Mouse (Mus musculus) kidney, embryonic 14.5 days (tissue): ENCODE data around the gene Opa3. TPM values are rescaled to one million over a fixed set of nuclear protein-coding genes. Genes with fewer than 3 reads are reported as not detected.

Experiments
- ATAC-seq: fragments of 200-750 bp; cut with Nextera tagmentation; 2 replicates; pipeline ENCODE4 v1.8.0; 2017; ENCODE audit warnings: moderate number of reproducible peaks, mild to moderate bottlenecking, moderate TSS enrichment, moderate library complexity; ENCODE audit not compliant: low FRiP score, low TSS enrichment
- H3K27ac ChIP-seq: fragments of 300-500 bp; sonication (generic); 2 replicates; pipeline ENCODE4 v1.5.1; 2014; ENCODE audit warnings: low read depth, mild to moderate bottlenecking, low read length, moderate library complexity, mixed read lengths
- H3K27me3 ChIP-seq: fragments of 300-500 bp; sonication (generic); 2 replicates; pipeline ENCODE4 v1.6.1; 2014; ENCODE audit warnings: mild to moderate bottlenecking, low read length; ENCODE audit not compliant: control insufficient read depth, insufficient read depth
- H3K36me3 ChIP-seq: fragments of 300-500 bp; sonication (generic); 2 replicates; pipeline ENCODE4 v1.6.1; 2014; ENCODE audit warnings: low read length, mixed read lengths; ENCODE audit not compliant: control insufficient read depth, insufficient read depth
- H3K4me1 ChIP-seq: fragments of 300-500 bp; sonication (generic); 2 replicates; pipeline ENCODE4 v1.6.1; 2014; ENCODE audit warnings: low read length, mixed read lengths; ENCODE audit not compliant: control insufficient read depth, insufficient read depth
- H3K4me2 ChIP-seq: fragments of 300-500 bp; sonication (generic); replicated peaks from 2 replicates; pipeline ENCODE4 v1.6.1; 2014; ENCODE audit warnings: low read depth, mild to moderate bottlenecking, low read length
- H3K4me3 ChIP-seq: fragments of 300-500 bp; sonication (generic); 2 replicates; pipeline ENCODE4 v1.5.1; 2014; ENCODE audit warnings: mild to moderate bottlenecking, low read length
- H3K9ac ChIP-seq: fragments of 300-500 bp; sonication (generic); 2 replicates; pipeline ENCODE4 v1.6.1; 2014; ENCODE audit warnings: low read depth, mild to moderate bottlenecking, low read length, moderate library complexity
- H3K9me3 ChIP-seq: fragments of 300-500 bp; sonication (generic); 2 replicates; pipeline ENCODE4 v1.6.1; 2016; ENCODE audit warnings: low read length; ENCODE audit not compliant: control insufficient read depth
- WGBS: fragments of 180-500 bp; shearing (Covaris S2); extraction: QIAGEN DNeasy Blood & Tissue Kit; methylation state at CpG from one replicate; pipeline ENCODE4 v1.1.7; 2014; 5-methylcytosine and 5-hydroxymethylcytosine counted together
- polyA plus RNA-seq: library from polyadenylated mRNA; unstranded; fragments of >200 nt; fragmentation: Nextera tagmentation; extraction: Ambion mirVana; gene quantifications from 2 replicates; pipeline ENCODE4 v1.2.1, GENCODE M21; 2014

Gene Opa3
- polyA plus RNA-seq, 1 experiment from 2014 or later: 44.6 TPM

GRCm38 (mm10) chr7:19290969-19291596 is 62.9 kb downstream of the Opa3 start:
- ATAC-seq: peak; percentile 47; the same call in 1 of the 2 replicates
- Histone ChIP-seq H3K36me3 (no peaks in the 10 kb centered on the region), H3K9ac (peak overlapping the region; percentile 44; the same call in 1 of the 2 replicates), H3K4me3 (peak overlapping the region; percentile 35), H3K4me2 (peak overlapping the region; percentile 58), H3K9me3 (no peaks in the 10 kb centered on the region), H3K27ac (no peak overlapping the region), H3K27me3 (no peaks in the 10 kb centered on the region), H3K4me1 (0 out of 2 replicates have a peak, but pooled peaks cover 4% of the 10 kb centered on the region)
- 1% methylated on average over 20 of the region's 20 CpGs for WGBS

GRCm38 (mm10) chr7:19295503-19296185 is 67.5 kb downstream of the Opa3 start:
- peak; percentile 88 for ATAC-seq
- Histone ChIP-seq H3K27ac (no peak overlapping the region), H3K9ac (peak overlapping the region; percentile 32; the same call in 1 of the 2 replicates), H3K36me3 (no peaks in the 10 kb centered on the region), H3K4me2 (peak overlapping the region; percentile 37), H3K4me1 (0 out of 2 replicates have a peak, but pooled peaks cover 4% of the 10 kb centered on the region), H3K9me3 (no peaks in the 10 kb centered on the region), H3K4me3 (peak overlapping the region; percentile 20), H3K27me3 (no peaks in the 10 kb centered on the region)
- WGBS: 12% methylated on average over 20 of the region's 22 CpGs

GRCm38 (mm10) chr7:19297034-19297433 is 68.9 kb downstream of the Opa3 start:
- no peaks in the 10 kb centered on the region for H3K9me3 ChIP-seq
- H3K4me3 ChIP-seq: no peak overlapping the region
- H3K36me3 ChIP-seq: no peaks in the 10 kb centered on the region
- no peaks in the 10 kb centered on the region for H3K4me1 ChIP-seq
- ATAC-seq: no peak
- H3K27me3 ChIP-seq: peaks cover 7% of the 10 kb centered on the region
- H3K9ac ChIP-seq: no peak overlapping the region
- no peak overlapping the region for H3K4me2 ChIP-seq
- H3K27ac ChIP-seq: no peak overlapping the region
- 87% methylated on average over 6 of the region's 6 CpGs for WGBS

GRCm38 (mm10) chr7:19297794-19298193 is 69.7 kb downstream of the Opa3 start:
- Histone ChIP-seq H3K4me1 (no peaks in the 10 kb centered on the region), H3K9ac (no peak overlapping the region), H3K27ac (no peak overlapping the region), H3K27me3 (peaks cover 15% of the 10 kb centered on the region), H3K9me3 (no peaks in the 10 kb centered on the region), H3K4me2 (no peak overlapping the region), H3K36me3 (no peaks in the 10 kb centered on the region), H3K4me3 (no peak overlapping the region)
- WGBS: 87% methylated on average over 5 of the region's 5 CpGs
- ATAC-seq: no peak

- no peaks in the 10 kb centered on the region for H3K4me1 ChIP-seq
- WGBS: 22% methylated on average over 3 of the region's 3 CpGs
- no peak overlapping the region for H3K9ac ChIP-seq
- ATAC-seq: no peak
- no peaks in the 10 kb centered on the region for H3K9me3 ChIP-seq
- no peak overlapping the region for H3K4me2 ChIP-seq
- H3K36me3 ChIP-seq: no peaks in the 10 kb centered on the region
- no peak overlapping the region for H3K27ac ChIP-seq
- peaks cover 28% of the 10 kb centered on the region for H3K27me3 ChIP-seq
- no peak overlapping the region for H3K4me3 ChIP-seq
These were observed 71.1 kb downstream of the Opa3 start for GRCm38 (mm10) chr7:19299194-19299593.

GRCm38 (mm10) chr7:19300501-19301421 is 72.6 kb downstream of the Opa3 start:
- H3K4me1 ChIP-seq: no peaks in the 10 kb centered on the region; the same call in 1 of the 2 replicates
- H3K4me2 ChIP-seq: peak overlapping the region; percentile 41
- no peaks in the 10 kb centered on the region for H3K9me3 ChIP-seq
- peak overlapping the region; percentile 28 for H3K9ac ChIP-seq
- H3K27me3 ChIP-seq: peaks cover 44% of the 10 kb centered on the region
- no peak overlapping the region for H3K27ac ChIP-seq
- H3K4me3 ChIP-seq: peak overlapping the region; percentile 43
- peak; percentile 83 for ATAC-seq
- WGBS: under 1% methylated on average over 29 of the region's 29 CpGs
- no peaks in the 10 kb centered on the region for H3K36me3 ChIP-seq

GRCm38 (mm10) chr7:19301461-19302263 is 73.5 kb downstream of the Opa3 start:
- Histone ChIP-seq H3K27me3 (peaks cover 53% of the 10 kb centered on the region), H3K9ac (no peak overlapping the region; the same call in 1 of the 2 replicates), H3K4me2 (peak overlapping the region; percentile 41), H3K9me3 (no peaks in the 10 kb centered on the region), H3K4me3 (peak overlapping the region; percentile 43), H3K27ac (no peak overlapping the region), H3K4me1 (no peaks in the 10 kb centered on the region; the same call in 1 of the 2 replicates), H3K36me3 (no peaks in the 10 kb centered on the region)
- 11% methylated on average over 16 of the region's 16 CpGs for WGBS
- ATAC-seq: no peak
